Mouse (Mus musculus) left cerebral cortex, adult 8-10 months (tissue): ENCODE data around the gene Srebf2. TPM values are rescaled to one million over a fixed set of nuclear protein-coding genes. Genes with fewer than 3 reads are reported as not detected.
A peak's percentile ranks its signal among the peaks of the same experiment; 100 is the strongest.

Experiments
- DNase-seq, 2 experiments: peaks; one replicate each; pipeline ENCODE4 v3.0.0; 2022; ENCODE audit warnings: low spot score in 2 of 2
- total RNA-seq, 4 experiments: library from RNA; stranded (reverse); gene quantifications; 2 replicates each; pipeline ENCODE4 v1.2.4; 2022

The Srebf2 gene
- total RNA-seq, 4 experiments from 2014 or later: 204 to 229 (median 207) TPM

DNA sequence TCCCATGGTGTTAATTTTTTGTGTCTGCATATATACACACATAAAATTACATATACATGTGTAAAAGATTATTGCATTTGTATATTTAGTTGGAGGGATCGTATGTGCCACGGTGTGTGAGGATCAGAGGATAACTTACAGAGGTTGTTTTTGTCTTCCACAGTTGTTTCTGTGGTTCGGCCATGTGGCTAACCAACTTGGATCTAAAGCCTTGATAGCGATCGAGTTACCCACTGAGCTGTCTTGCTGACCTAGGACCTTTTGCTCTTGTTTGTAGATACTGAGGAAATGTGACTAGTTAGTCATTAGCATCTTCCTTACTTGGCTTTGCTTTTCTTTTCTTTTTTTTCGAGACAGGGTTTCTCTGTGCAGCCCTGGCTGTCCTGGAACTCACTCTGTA lies 9.3 kb downstream of the Srebf2 start:
- no peak for DNase-seq

DNA sequence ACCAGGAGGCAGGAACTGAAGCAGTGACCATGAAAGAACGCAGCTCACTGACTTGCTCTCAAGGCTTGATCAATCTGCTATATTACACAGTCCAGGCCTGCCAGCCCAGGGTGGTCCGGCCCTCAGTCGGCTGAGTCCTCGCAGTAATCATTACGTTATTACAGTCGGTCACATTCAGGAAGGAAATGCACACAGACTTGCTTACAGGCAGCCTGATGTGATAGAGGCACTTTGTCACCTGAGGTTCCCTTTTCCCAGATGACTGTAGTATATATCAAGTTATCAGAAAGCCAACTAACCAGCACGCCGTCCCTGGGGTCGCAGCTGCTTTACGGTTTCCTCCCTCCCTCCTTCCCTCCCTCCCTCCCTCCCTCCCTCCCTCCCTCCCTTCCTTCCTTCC lies 9.9 kb downstream of the Srebf2 start:
- no peak for DNase-seq

DNA sequence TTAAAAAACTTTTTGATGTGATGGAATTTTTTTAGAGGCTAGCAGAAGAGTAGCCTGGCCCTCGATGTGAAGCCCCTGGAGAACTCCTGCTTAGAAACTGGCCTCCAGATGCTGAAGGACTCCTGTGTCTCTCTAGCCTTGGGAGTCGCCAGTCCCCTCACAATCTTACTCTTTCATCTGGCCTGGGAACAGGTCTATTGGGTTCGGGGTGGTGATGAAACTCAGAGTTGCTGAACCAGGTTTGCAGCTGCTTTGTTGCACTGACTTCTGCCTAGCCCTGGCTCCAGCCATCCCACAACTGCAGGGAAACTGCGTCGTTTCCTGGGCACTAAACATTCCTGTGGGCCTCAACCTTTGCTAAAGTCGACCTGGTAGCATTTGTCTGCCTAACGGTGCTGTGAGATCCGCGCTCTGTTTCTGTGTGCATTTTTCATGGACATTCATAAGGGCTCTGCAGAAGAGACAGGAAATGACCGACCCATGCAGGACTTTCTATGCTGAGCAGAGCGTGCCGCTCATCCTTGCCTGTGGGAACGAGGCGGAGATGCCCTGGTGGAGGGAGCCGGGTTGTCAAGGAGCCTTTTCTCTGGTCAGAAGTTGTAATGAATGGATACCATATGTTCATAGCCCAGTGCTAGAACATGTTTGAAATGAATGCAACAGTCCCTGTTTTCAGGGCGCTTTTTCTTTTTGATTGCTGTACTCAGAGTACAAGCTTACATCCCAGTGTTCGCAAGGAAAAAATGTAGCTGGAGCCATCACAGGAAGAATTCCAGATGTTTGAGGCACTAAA lies 11.5 kb downstream of the Srebf2 start:
- no peak for DNase-seq

DNA sequence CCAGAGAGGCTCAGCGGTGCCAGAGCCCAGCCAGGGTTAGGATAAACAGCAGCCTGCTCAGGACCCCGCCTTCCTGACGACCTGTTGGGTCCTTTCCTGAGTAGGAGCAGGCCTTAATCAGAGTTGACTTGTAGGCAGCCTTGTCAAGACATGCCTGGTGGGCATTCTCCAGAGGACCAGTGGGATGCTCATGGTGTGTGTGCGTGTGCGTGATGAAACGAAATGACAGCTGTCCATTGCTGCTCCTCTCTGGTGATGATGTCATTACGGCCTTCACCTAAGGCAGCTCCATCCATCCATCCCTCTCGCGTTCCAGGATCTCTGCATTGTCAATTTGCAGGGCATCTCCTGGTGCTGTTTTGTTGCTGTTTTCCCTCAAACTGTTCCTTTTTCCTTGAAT lies 12.5 kb downstream of the Srebf2 start:
- DNase-seq: no peak

DNA sequence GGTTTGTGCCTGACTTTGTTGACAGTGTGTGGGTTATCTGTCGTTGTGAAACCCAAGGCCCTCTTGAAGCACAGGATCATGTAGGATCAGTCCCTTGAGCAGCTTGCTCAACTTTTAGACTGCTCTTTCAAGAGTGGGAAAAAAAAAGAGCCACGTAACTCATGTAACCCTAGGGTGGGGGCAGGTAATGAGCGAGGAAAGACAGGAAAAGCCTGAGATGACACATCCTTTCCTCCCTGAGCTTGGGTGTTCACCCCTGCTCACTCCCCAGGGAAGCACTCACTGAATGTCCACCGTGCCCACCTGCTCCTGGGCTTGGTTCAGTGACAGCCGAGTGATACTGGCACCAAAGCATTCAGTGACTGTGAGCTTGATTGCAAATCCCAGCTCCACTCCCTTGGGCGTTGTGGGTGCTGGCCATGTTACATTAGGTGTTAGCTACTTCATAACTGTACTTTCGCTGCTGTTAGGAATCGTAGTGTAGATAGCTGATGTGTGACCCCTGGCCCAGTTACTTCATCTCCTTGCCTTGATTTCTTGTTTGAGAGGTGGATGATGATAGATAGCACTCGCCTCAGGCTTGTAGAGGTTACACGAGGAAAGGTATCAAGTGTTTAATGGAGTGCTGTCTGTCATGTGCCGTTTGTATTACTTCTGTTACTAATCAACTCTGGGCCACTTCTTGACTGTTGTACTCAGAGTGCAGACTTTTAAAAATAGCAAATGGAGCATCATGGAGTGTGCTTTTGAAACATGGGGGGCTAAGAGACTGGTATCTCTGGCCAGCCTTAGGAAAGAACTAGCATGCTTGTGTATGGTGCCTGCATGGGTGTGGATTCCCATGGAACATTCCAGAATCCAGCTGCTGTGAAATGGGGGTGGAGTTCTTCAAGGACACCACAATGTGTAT lies 14.0 kb downstream of the Srebf2 start:
- no peak for DNase-seq

DNA sequence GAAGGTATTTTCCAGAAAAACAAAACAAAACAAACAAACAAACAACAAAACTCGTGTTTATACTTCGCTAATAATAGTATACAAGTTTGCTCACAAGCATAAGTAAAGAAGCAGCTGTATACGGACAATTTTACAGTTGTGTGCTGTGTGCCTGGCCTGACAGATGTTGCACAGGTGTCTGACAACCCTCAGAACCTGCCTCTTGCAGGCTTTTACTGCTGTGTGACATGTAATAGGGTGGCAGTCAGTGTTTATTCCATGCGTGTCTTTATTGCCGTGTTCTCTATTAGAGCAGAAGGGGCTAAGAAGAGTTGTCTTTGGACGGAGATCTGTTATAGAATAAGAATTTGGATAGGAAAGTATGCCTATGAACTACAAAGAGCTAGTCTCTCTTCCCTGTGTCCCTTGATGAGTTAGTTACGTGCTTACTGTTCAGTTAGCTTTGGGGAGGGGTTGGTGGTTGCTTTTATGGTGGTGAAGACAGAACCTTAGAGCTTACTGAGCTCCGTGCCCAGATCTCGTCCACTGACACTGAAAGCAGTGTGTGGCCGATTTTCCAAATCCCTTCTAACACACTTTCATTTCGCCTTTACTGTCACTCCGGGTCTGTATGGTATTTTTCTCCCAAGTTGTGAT lies 15.1 kb downstream of the Srebf2 start:
- DNase-seq: no peak

DNA sequence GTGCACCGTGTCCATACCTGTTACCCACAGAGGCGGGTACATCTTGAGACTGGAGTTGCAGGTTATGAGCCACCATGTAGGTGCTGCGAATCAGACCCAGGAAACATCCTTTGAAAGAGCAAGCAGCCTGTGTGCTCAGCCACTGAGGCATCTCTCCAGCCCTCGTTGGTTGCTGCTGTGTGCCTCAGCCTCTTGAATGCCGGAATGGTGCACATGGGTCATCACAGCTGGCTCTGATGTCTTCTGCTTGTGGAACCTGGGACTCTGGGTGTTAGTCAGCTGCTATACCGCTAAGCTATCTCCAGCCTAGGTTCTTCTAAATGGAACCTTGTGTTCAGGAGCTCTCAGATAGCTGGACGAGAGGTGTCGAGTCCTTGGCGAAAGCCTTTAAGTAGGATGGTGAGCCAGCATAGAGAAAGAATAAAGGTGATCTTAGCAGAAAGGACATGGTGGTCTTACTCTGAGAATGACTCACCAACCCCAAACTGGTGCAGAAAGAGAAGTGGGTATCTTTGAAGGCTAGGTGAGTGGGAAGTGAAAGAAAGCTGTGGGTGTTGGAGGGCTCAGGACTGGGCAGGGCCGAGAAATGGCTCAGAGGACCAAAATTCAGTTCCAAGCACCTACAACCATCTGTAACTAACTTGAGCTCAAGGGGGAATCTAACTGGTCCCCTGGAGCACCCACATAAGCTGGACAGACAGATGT lies 16.5 kb downstream of the Srebf2 start:
- no peak for DNase-seq

DNA sequence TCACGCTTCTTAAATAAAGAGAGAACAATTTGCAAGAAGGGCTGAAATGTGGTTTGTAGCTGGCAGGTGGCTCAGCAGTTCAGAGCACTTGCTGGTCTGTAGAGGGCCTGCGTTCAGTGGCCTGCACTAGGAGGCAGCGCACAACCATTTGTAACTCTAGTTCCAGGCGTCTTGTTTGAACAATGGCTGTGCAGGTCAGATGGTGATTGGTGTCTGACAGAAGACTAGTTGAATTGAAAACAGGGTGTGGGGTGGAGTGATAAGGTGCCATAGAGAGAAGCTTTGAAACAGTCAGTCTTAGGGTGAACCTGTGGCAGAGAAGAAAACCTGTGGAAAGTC lies 17.0 kb downstream of the Srebf2 start:
- DNase-seq: no peak

DNA sequence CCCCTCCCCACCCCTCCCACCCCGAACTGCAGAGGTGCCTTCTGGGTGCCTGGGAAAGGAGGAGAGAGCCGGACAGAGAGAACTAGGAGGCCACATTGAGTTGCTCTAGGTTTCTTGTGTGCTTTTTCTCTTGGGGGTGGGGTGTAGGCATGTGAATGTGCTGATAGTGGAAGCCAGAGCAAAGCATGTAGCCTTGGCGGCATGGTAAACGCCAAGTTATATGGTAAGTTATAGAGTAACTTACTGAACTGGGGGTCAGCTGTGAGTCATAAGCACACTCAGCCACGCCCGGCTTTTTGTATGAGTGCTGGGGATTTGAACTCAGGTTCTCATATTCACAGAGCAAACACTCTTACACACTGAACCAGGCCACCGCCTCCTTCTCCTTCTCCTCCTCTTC lies 17.5 kb downstream of the Srebf2 start:
- DNase-seq: no peak

DNA sequence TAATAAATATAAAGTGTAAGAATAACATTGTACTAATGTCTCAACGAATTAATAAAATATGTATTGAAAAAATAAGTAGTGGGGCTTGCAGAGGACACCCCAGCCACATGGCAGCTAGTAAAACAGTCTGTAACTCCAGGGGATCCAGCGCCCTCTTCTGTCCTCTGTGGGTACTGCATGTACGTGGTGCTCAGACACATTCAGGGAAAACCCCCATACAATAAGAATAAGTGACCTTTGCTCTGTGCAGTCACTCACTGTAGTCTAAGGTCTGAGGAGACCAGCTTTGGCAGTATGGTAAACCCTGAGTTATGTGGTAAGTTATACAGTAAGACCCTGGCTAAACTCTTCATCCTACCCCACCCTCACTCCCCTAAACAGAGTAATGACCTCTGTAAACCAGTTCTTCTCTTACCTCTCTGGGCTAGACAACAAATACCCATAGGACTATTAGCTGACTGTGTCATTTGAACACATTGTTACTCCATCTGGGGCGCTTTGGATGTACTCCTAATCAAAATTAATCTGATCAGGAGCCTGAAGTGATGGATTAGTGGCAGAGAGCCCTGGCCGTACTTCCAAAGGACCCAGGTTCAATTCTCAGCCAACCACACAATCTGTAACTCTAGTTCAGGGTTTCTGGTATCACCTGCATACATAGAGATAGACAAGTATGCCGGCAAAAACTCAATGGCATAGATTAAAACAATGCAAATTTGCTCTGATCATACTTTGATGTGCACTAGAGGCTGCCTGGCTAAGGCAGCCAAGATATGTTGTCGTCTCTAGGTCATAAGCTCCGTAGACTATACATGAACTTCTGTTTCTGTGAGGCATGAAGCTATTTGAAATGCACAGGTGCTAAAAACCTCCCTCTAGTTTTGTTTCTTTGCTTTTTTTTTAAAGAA lies 18.6 kb downstream of the Srebf2 start:
- peak in 1 of 2 experiments; percentile 82 for DNase-seq

DNA sequence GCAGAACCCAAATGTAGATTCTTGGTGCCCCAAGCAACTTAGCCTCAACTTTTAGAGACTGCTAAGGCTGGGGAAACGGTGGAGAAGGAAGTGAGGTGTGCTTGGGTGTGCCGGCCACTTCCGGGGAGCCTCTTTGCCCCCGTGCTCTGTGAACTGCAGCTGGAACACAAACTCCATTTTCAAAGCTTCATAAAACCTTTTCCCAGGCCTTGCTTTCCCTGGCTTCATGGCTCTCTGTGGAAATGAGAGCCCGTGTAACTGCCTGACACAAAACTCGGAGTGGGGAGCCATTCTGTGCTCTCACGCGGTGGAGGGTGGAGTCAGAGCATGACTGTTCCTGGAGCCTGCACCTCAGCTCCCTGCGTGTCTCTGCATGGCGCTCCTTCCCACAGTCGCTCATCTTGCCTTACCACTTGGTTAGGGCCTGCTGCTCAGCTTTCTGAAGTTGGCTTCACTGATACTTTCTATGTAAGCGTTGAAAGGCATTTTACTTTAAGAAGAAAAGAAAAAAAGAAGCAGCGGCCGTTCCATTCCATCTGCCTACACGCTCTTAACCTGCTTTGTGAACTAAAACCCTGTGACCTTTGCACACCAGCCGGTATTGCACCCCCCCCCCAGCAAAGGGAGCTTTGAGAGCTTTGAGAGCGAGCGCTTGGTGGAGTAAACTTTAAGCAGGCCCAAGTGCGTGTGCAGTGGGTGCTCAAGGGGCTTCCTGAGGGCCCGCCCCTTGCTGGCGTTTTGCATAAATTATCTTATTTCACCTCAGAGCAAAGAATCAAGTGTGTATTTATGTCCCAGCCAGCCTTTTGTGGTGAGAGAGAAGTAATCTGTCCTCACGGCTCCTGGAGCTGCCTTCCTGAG lies 19.5 kb downstream of the Srebf2 start:
- no peak for DNase-seq

DNA sequence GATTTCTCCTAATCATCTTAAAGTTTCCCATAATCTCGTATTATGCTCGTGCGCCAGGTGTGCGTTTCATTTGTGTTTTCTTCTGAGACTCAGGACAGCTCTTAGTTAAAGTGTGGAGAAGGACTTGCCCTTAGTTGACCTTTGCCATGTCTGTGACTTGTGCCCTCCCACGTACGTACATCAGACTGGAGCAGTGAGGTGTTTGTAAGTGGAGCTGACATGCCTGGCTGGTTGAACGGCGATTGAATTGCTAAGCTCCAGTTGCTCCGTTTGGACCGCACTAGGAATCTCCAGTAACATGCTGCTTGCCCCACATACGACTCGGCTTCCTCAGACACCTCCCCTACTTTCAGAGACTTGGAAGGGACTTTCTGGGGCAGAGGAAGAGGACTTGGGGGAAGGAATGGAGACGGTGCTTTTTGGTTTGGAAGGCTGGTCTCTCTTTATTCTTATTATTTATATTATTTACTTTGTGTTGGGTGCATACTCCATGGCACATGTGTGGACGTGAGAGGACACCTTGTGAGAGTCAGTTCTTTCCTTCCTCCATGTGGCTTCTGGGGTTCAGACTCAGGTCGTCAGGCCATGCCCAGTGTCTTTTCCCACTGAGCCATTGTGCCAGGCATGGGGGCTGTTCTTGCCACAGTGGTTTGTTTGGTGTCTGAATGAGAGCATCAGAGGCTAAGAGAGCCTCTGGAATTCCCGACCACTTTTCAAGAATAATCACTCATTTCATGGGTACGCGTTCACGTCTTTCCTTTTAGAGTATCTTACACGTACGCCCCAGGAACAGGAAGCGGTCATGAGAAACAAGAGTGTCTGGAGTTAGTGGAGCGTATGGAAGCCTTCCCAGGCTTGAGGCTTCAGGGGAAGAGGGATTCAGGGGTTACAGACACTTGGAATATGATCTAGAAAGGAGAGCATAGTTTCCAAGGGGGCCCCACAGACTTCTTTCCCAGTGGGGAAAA lies 20.5 kb downstream of the Srebf2 start:
- no peak for DNase-seq

DNA sequence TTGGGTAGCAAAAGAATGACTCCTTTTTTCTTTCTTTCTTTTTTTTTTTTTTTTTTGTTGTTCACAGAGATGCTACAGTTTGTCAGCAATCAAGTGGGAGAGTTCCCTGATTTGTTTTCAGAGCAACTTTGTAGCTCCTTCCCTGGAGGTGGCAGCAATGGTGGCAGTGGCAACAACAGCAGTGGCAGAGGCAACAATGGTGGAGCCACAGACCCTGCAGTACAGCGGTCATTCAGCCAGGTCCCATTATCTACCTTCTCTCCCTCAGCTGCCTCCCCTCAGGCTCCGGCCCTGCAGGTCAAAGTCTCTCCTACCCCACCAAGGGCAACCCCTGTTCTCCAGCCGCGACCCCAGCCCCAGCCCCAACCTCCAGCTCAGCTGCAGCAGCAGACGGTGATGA lies 22.7 kb downstream of the Srebf2 start:
- no peak for DNase-seq

DNA sequence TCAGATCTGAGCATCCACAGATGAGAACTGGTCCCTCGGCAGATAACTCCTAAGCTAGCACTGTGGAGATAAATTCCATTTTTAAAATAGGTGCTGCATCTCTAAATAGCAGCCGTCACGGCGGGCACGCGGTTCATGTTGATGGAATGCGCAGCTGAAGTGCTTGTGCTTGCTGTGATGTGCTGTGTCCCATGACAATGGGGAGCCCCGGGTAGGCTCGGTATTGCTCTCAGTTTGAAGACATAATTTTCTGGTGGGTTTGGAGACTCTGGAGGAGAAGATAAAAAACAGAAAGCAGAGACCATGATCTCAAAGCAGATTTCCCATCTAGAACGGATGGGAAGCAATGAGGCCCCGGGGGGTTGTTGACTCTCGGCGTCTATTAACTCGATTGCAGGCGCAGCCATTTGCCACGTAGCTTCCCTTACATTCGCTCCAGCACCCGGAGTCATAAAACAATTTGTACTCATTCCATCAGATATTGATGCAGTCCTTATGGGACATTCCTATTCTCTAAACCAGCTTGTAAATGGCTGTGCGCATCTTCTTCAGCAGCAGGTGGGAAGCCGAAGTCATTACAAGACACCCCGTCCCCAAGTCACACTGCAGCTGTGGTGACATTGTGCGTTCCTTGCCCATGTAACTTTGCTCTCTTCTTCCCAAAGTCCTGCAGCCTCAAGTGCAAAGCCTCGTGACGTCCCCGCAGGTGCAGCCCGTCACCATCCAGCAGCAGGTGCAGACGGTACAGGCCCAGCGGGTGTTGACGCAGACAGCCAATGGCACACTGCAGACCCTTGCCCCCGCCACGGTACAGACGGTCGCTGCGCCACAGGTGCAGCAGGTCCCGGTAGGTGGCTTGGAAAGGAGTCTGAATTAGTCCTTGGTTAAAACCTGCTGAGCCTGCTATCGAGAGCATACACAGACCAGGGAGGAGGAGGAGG lies 23.7 kb downstream of the Srebf2 start:
- no peak for DNase-seq

DNA sequence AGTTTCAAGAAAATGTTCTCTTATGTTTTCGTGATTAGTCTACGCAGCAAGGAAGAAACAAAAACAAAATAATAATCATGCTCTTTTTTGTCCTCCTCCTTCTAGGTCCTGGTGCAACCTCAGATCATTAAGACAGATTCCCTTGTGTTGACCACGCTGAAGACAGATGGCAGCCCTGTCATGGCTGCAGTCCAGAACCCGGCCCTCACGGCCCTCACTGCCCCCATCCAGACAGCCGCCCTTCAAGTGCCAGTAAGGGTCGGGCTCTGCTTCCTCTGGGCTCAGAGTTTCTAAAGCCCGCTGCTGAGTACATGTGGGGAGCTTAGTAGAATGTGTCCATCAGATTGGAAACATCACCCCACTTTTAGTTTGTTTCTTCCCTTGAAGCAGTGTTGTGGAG lies 25.7 kb downstream of the Srebf2 start:
- no peak for DNase-seq

DNA sequence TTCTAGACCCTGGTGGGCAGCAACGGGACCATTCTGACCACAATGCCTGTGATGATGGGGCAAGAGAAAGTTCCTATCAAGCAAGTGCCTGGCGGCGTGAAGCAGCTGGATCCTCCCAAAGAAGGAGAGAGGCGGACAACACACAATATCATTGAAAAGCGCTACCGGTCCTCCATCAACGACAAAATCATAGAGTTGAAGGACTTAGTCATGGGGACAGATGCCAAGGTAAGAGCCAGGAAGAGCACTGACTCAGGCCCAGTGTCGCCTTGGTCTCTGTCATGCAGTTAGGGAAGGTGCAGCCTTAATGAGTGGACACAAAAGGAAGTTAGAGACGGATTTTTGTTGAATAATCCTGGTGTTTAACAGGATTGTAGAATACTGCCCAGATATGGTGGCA lies 28.1 kb downstream of the Srebf2 start:
- DNase-seq: no peak

DNA sequence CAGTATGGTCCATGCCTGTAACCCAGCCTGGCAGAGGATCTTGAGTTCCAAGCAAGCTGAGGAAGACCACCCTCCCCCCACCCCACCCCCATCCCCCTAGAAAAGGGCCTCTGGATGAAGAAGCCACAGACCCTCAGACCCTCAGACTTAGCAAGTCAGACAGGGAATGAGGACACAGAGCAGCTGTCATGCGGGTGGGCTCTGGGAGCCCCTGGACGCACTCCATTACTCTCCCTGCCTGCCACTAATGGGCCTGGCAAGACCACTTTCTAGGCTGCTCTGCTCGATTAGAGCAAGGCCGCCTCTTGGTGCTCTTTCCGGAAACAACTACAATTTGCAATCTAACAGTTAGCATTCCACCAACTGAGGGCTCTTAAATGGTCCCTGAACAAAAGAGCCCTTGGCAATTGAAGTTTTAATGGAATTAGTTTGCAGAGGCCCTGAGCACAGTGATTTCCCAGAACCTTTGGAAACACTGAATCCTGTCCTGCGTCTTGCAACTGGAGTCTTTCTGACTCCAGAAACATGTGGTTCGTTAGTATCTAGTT lies 30.8 kb downstream of the Srebf2 start:
- no peak for DNase-seq
